Mouse (Mus musculus): ENCODE data around the gene Krtap24-1. TPM values are rescaled to one million over a fixed set of nuclear protein-coding genes. Genes with fewer than 3 reads are reported as not detected.

The Krtap24-1 gene
- polyA plus RNA-seq, 1 experiment from 2014 or later: not detected

- ATAC-seq (ENCODE audit: insufficient number of reproducible peaks, insufficient read depth, low FRiP score, low TSS enrichment): no peak
Observed at GRCm38 (mm10) chr16:88602464-88602863, 9.6 kb downstream of the Krtap24-1 start.

GRCm38 (mm10) chr16:88600303-88600702 is 11.8 kb downstream of the Krtap24-1 start:
- WGBS: 67% methylated on average over 8 of the region's 8 CpGs
- H3K4me1 ChIP-seq: peaks cover 13% of the 10 kb centered on the region; the same call in 1 of the 2 replicates
- no peak overlapping the region for H3K9ac ChIP-seq
- no peak overlapping the region for H3K4me3 ChIP-seq
- no peak for ATAC-seq (ENCODE audit: insufficient number of reproducible peaks, insufficient read depth, low FRiP score, low TSS enrichment)
- no peaks in the 10 kb centered on the region for H3K27me3 ChIP-seq
- H3K9me3 ChIP-seq: no peaks in the 10 kb centered on the region
- 0 out of 2 replicates have a peak overlapping the region, but pooled peaks have one; percentile 13 for H3K4me2 ChIP-seq (replicated peaks)
- no peak overlapping the region for H3K27ac ChIP-seq
- no peaks in the 10 kb centered on the region for H3K36me3 ChIP-seq

More at GRCm38 (mm10) chr16:88602464-88602863, 9.6 kb downstream of the Krtap24-1 start:
- no peak overlapping the region for H3K27ac ChIP-seq
- WGBS: 23% methylated on average over 1 of the region's 1 CpGs
- H3K9me3 ChIP-seq: no peaks in the 10 kb centered on the region
- H3K27me3 ChIP-seq: no peaks in the 10 kb centered on the region
- no peak overlapping the region for H3K9ac ChIP-seq
- H3K4me3 ChIP-seq: no peak overlapping the region
- no peak overlapping the region for H3K4me2 ChIP-seq (replicated peaks)
- H3K36me3 ChIP-seq: no peaks in the 10 kb centered on the region
- H3K4me1 ChIP-seq: peaks cover 13% of the 10 kb centered on the region; the same call in 1 of the 2 replicates

- ATAC-seq (ENCODE audit: insufficient number of reproducible peaks, insufficient read depth, low FRiP score, low TSS enrichment): no peak
- no peak overlapping the region for H3K9ac ChIP-seq
- 35% methylated on average over 16 of the region's 16 CpGs for whole genome bisulfite sequencing
- no peak overlapping the region for H3K4me3 ChIP-seq
- no peaks in the 10 kb centered on the region for H3K27me3 ChIP-seq
- H3K9me3 ChIP-seq: no peaks in the 10 kb centered on the region
- no peaks in the 10 kb centered on the region for H3K36me3 ChIP-seq
- peaks cover 13% of the 10 kb centered on the region; the same call in 1 of the 2 replicates for H3K4me1 ChIP-seq
- H3K4me2 ChIP-seq (replicated peaks): 0 out of 2 replicates have a peak overlapping the region, but pooled peaks have one; percentile 13
- no peak overlapping the region for H3K27ac ChIP-seq
Observed at GRCm38 (mm10) chr16:88599504-88600237, 12.4 kb downstream of the Krtap24-1 start.

- Histone ChIP-seq H3K9me3 (no peaks in the 10 kb centered on the region), H3K9ac (no peak overlapping the region), H3K4me3 (no peak overlapping the region), H3K4me2 (replicated peaks) (no peak overlapping the region), H3K27me3 (no peaks in the 10 kb centered on the region), H3K36me3 (no peaks in the 10 kb centered on the region), H3K27ac (no peak overlapping the region), H3K4me1 (no peaks in the 10 kb centered on the region)
- no peak for ATAC-seq (ENCODE audit: insufficient number of reproducible peaks, insufficient read depth, low FRiP score, low TSS enrichment)
Observed at GRCm38 (mm10) chr16:88592758-88593157, 19.3 kb downstream of the Krtap24-1 start.

- Histone ChIP-seq H3K9ac (no peak overlapping the region), H3K4me3 (no peak overlapping the region), H3K4me1 (no peaks in the 10 kb centered on the region), H3K27ac (no peak overlapping the region), H3K9me3 (no peaks in the 10 kb centered on the region), H3K36me3 (no peaks in the 10 kb centered on the region), H3K27me3 (no peaks in the 10 kb centered on the region), H3K4me2 (replicated peaks) (no peak overlapping the region)
- WGBS: 92% methylated on average over 9 of the region's 9 CpGs
- no peak for ATAC-seq (ENCODE audit: insufficient number of reproducible peaks, insufficient read depth, low FRiP score, low TSS enrichment)
Observed at GRCm38 (mm10) chr16:88583338-88583737, 28.7 kb downstream of the Krtap24-1 start.

- no peak for ATAC-seq (ENCODE audit: insufficient number of reproducible peaks, insufficient read depth, low FRiP score, low TSS enrichment)
- Histone ChIP-seq H3K4me1 (no peaks in the 10 kb centered on the region), H3K4me2 (replicated peaks) (no peak overlapping the region), H3K9me3 (no peaks in the 10 kb centered on the region), H3K4me3 (no peak overlapping the region), H3K36me3 (no peaks in the 10 kb centered on the region), H3K27me3 (no peaks in the 10 kb centered on the region), H3K9ac (no peak overlapping the region), H3K27ac (no peak overlapping the region)
- WGBS: 78% methylated on average over 4 of the region's 4 CpGs
Observed at GRCm38 (mm10) chr16:88575885-88576679, 36.0 kb downstream of the Krtap24-1 start.

GRCm38 (mm10) chr16:88572904-88573404 is 39.1 kb downstream of the Krtap24-1 start:
- Histone ChIP-seq H3K27me3 (no peaks in the 10 kb centered on the region), H3K4me1 (no peaks in the 10 kb centered on the region), H3K4me2 (replicated peaks) (no peak overlapping the region), H3K9me3 (no peaks in the 10 kb centered on the region), H3K36me3 (no peaks in the 10 kb centered on the region), H3K4me3 (no peak overlapping the region), H3K27ac (no peak overlapping the region), H3K9ac (no peak overlapping the region)
- WGBS: 72% methylated on average over 5 of the region's 5 CpGs
- no peak for ATAC-seq (ENCODE audit: insufficient number of reproducible peaks, insufficient read depth, low FRiP score, low TSS enrichment)

GRCm38 (mm10) chr16:88570136-88570535 is 41.9 kb downstream of the Krtap24-1 start:
- no peak for ATAC-seq (ENCODE audit: insufficient number of reproducible peaks, insufficient read depth, low FRiP score, low TSS enrichment)
- Histone ChIP-seq H3K9me3 (no peaks in the 10 kb centered on the region), H3K27me3 (no peaks in the 10 kb centered on the region), H3K27ac (no peak overlapping the region), H3K9ac (no peak overlapping the region), H3K4me3 (no peak overlapping the region), H3K36me3 (no peaks in the 10 kb centered on the region), H3K4me2 (replicated peaks) (no peak overlapping the region), H3K4me1 (no peaks in the 10 kb centered on the region)

GRCm38 (mm10) chr16:88569732-88570131 is 42.3 kb downstream of the Krtap24-1 start:
- WGBS: 93% methylated on average over 3 of the region's 3 CpGs
- H3K4me1 ChIP-seq: no peaks in the 10 kb centered on the region
- H3K9ac ChIP-seq: no peak overlapping the region
- H3K27ac ChIP-seq: no peak overlapping the region
- no peaks in the 10 kb centered on the region for H3K36me3 ChIP-seq
- no peak for ATAC-seq (ENCODE audit: insufficient number of reproducible peaks, insufficient read depth, low FRiP score, low TSS enrichment)
- no peaks in the 10 kb centered on the region for H3K27me3 ChIP-seq
- H3K9me3 ChIP-seq: no peaks in the 10 kb centered on the region
- H3K4me3 ChIP-seq: no peak overlapping the region
- no peak overlapping the region for H3K4me2 ChIP-seq (replicated peaks)

- no peak for ATAC-seq (ENCODE audit: insufficient number of reproducible peaks, insufficient read depth, low FRiP score, low TSS enrichment)
- no peak overlapping the region for H3K9ac ChIP-seq
- H3K36me3 ChIP-seq: no peaks in the 10 kb centered on the region
- WGBS: 87% methylated on average over 1 of the region's 1 CpGs
- no peaks in the 10 kb centered on the region for H3K27me3 ChIP-seq
- H3K9me3 ChIP-seq: no peaks in the 10 kb centered on the region
- no peak overlapping the region for H3K27ac ChIP-seq
- H3K4me3 ChIP-seq: no peak overlapping the region
- no peaks in the 10 kb centered on the region for H3K4me1 ChIP-seq
- no peak overlapping the region for H3K4me2 ChIP-seq (replicated peaks)
Observed at GRCm38 (mm10) chr16:88569096-88569495, 43.0 kb downstream of the Krtap24-1 start.

GRCm38 (mm10) chr16:88563045-88563913 is 48.8 kb downstream of the Krtap24-1 start, which contains the start of gene Cldn8:
Cldn8 (minus strand) TSS chr16:88563183.
- 0 out of 2 replicates have a peak, but pooled peaks have one; percentile 15 for ATAC-seq (ENCODE audit: insufficient number of reproducible peaks, insufficient read depth, low FRiP score, low TSS enrichment)
- H3K4me2 ChIP-seq (replicated peaks): no peak within 1 kb of the TSS
- H3K27ac ChIP-seq: peak within 1 kb of the TSS; percentile 18; the same call in 1 of the 2 replicates
- no peaks in the 10 kb centered on the region for H3K36me3 ChIP-seq
- H3K4me3 ChIP-seq: 0 out of 2 replicates have a peak within 1 kb of the TSS, but pooled peaks have one; percentile 9
- WGBS: 71% methylated on average over 6 of the region's 6 CpGs
- H3K9ac ChIP-seq: no peak within 1 kb of the TSS
- H3K4me1 ChIP-seq: no peaks in the 10 kb centered on the region
- no peaks in the 10 kb centered on the region for H3K27me3 ChIP-seq
- no peaks in the 10 kb centered on the region for H3K9me3 ChIP-seq
